Mouse (Mus musculus) midbrain, embryonic 10.5 days (tissue): ENCODE results near the gene Nras. TPM values are rescaled to one million over a fixed set of nuclear protein-coding genes. Genes with fewer than 3 reads are reported as not detected.
A peak's percentile ranks its signal among the peaks of the same experiment; 100 is the strongest.

Experiments
- DNase-seq: peaks from one replicate; pipeline ENCODE4 v3.0.0-alpha.2; 2017; ENCODE audit warnings: low spot score
- H3K27ac ChIP-seq: fragments of 300-500 bp; sonication (generic); replicated peaks from 2 replicates; pipeline ENCODE4 v1.5.1; 2016; ENCODE audit warnings: mild to moderate bottlenecking
- H3K27me3 ChIP-seq: fragments of 300-500 bp; sonication (generic); 2 replicates; pipeline ENCODE4 v1.6.1; 2016; ENCODE audit warnings: low read depth, mild to moderate bottlenecking; ENCODE audit not compliant: poor library complexity, severe bottlenecking
- H3K36me3 ChIP-seq: fragments of 300-500 bp; sonication (generic); 2 replicates; pipeline ENCODE4 v1.6.1; 2016; ENCODE audit warnings: mild to moderate bottlenecking, moderate library complexity
- H3K4me1 ChIP-seq: fragments of 300-500 bp; sonication (generic); 2 replicates; pipeline ENCODE4 v1.6.1; 2016
- H3K4me3 ChIP-seq: fragments of 300-500 bp; sonication (generic); 2 replicates; pipeline ENCODE4 v1.5.1; 2016; ENCODE audit warnings: mild to moderate bottlenecking, moderate library complexity
- H3K9me3 ChIP-seq: fragments of 300-500 bp; sonication (generic); replicated peaks from 2 replicates; pipeline ENCODE4 v1.6.1; 2016; ENCODE audit warnings: mild to moderate bottlenecking
- WGBS: fragments of 180-500 bp; shearing (Covaris S2); methylation state at CpG from one replicate; pipeline ENCODE4 v1.1.7; 2016; 5-methylcytosine and 5-hydroxymethylcytosine counted together
- polyA plus RNA-seq: library from polyadenylated mRNA; unstranded; fragments of >200 nt; fragmentation: Nextera tagmentation; extraction: Ambion mirVana; gene quantifications from 2 replicates; pipeline ENCODE4 v1.2.1, GENCODE M21; 2016

Nras gene
- polyA plus RNA-seq, 1 experiment from 2014 or later = 161 TPM

- Histone ChIP-seq H3K9me3 (no peaks in the 10 kb centered on the region), H3K4me3 (no peak within 1 kb of the TSS), H3K36me3 (peaks cover 13% of the 10 kb centered on the region), H3K4me1 (no peaks in the 10 kb centered on the region), H3K27me3 (no peaks in the 10 kb centered on the region), H3K27ac (no peak within 1 kb of the TSS)
- 77% methylated on average over 5 of the region's 5 CpGs for WGBS
- no peak for DNase-seq
Observed at GRCm38 (mm10) chr3:103073771-103074170, 15.7 kb downstream of the Nras start, which contains the start of gene Ampd1. TSS of gene Ampd1 (plus strand) at chr3:103074014.

GRCm38 (mm10) chr3:103075871-103076270 is 17.8 kb downstream of the Nras start:
- no peaks in the 10 kb centered on the region for H3K9me3 ChIP-seq
- H3K4me1 ChIP-seq = no peaks in the 10 kb centered on the region
- H3K36me3 ChIP-seq = no peaks in the 10 kb centered on the region
- WGBS = 94% methylated on average over 9 of the region's 9 CpGs
- no peak for DNase-seq
- no peak overlapping the region for H3K4me3 ChIP-seq
- no peak overlapping the region for H3K27ac ChIP-seq
- H3K27me3 ChIP-seq = no peaks in the 10 kb centered on the region

- DNase-seq = no peak
- H3K27ac ChIP-seq = no peak overlapping the region
- no peaks in the 10 kb centered on the region for H3K9me3 ChIP-seq
- 94% methylated on average over 9 of the region's 9 CpGs for WGBS
- H3K4me1 ChIP-seq = no peaks in the 10 kb centered on the region
- no peaks in the 10 kb centered on the region for H3K27me3 ChIP-seq
- no peak overlapping the region for H3K4me3 ChIP-seq
- H3K36me3 ChIP-seq = no peaks in the 10 kb centered on the region
Observed at GRCm38 (mm10) chr3:103076476-103076875, 18.4 kb downstream of the Nras start.

GRCm38 (mm10) chr3:103079301-103079700 is 21.2 kb downstream of the Nras start:
- 86% methylated on average over 9 of the region's 9 CpGs for WGBS
- Histone ChIP-seq H3K27me3 (no peaks in the 10 kb centered on the region), H3K9me3 (no peaks in the 10 kb centered on the region), H3K36me3 (no peaks in the 10 kb centered on the region), H3K27ac (no peak overlapping the region), H3K4me3 (no peak overlapping the region), H3K4me1 (no peaks in the 10 kb centered on the region)
- DNase-seq = no peak

DNA sequence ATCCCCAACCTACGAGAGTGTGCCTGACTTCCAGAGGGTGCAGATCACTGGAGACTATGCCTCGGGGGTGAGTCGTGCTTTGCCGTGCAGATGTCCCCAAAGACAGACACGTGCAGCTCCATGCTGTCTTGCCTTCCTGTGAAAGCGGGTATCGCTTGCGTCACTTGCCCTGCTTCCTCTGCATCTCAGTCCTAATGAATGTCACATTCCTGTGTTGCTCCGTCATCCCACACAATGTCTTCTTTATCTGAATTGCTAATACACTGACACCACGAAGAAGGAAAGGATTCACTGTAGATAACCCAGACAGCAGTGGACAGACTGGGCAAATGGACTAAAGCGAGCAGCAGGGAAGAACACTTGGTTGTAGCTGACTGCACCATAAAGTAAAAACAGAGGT is 23.0 kb downstream of the Nras start:
- Histone ChIP-seq H3K9me3 (no peaks in the 10 kb centered on the region), H3K4me3 (no peak overlapping the region), H3K27ac (no peak overlapping the region), H3K36me3 (no peaks in the 10 kb centered on the region), H3K4me1 (no peaks in the 10 kb centered on the region), H3K27me3 (no peaks in the 10 kb centered on the region)
- WGBS = 80% methylated on average over 11 of the region's 11 CpGs
- no peak for DNase-seq

DNA sequence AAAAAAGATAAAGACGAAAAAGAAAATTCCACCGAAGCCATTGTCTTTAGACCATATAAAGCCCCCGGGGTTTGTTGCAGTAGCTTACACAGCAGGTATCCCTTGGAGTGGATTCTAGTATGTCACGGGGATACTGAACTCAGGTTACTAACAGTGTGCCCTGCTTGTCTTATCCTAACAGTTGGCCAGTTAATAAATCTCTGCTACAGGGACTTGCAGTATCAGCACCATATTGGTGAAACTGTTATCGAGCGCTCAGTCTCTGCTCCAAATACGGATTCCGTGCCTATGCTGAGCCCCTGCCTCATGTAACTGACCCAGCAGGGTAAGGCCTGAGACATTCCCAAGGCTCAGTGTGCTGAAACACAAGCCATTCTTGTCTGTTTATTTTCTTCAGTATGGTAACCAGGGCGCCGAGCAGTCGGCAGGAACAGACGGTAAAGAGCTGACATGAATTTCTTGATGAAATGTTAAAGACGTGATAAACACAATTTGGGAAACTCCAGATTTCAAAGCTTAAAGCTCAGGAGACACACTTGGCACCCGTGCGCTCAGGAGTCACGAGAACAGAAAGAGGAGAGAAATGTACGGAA is 23.9 kb downstream of the Nras start:
- Histone ChIP-seq H3K4me3 (no peak overlapping the region), H3K27me3 (no peaks in the 10 kb centered on the region), H3K36me3 (no peaks in the 10 kb centered on the region), H3K4me1 (no peaks in the 10 kb centered on the region), H3K9me3 (no peaks in the 10 kb centered on the region), H3K27ac (no peak overlapping the region)
- no peak for DNase-seq
- WGBS = 88% methylated on average over 17 of the region's 17 CpGs

DNA sequence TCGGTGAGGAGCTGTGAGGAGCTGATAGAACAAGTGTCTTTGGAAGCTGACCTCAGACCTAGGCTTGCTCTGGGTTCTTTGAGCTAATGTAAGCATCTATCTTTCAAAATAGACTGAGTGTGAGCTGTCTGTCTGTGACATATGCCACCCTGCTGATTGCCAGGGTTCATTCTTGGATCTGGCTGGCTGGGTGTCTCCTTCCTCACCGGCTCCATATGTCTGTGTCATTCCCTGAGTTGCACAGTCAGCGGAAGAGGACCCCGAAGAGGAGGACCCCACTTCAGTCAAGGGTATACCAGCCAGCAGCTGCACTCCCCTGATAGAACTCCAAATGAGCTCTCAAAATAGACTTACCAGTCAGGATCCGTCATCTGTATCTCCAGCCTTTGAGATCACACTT is 24.7 kb downstream of the Nras start:
- H3K9me3 ChIP-seq = no peaks in the 10 kb centered on the region
- no peaks in the 10 kb centered on the region for H3K4me1 ChIP-seq
- H3K27me3 ChIP-seq = no peaks in the 10 kb centered on the region
- no peak overlapping the region for H3K27ac ChIP-seq
- no peaks in the 10 kb centered on the region for H3K36me3 ChIP-seq
- 88% methylated on average over 5 of the region's 5 CpGs for WGBS
- no peak overlapping the region for H3K4me3 ChIP-seq
- no peak for DNase-seq

DNA sequence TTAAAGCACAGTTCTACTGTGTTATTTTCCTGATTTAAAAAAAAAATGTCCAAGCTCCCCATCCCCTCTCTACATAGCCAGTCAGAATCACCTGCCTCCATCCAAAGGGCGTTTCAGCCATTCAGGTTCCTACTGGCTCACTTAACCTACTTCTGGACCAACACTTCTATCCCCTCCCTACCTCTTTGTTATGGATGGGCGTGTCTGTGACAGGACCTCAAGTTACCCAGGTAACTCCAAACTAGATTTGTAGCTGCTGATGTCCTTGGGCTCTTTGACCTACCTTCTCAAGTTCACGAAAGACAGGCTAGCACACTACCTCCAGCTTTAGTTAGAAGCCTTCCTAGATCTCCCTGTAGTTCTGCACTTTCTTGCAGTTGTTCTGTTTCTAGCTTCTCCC is 27.9 kb downstream of the Nras start:
- H3K36me3 ChIP-seq = no peaks in the 10 kb centered on the region
- H3K9me3 ChIP-seq = no peaks in the 10 kb centered on the region
- no peaks in the 10 kb centered on the region for H3K4me1 ChIP-seq
- no peak overlapping the region for H3K27ac ChIP-seq
- DNase-seq = no peak
- no peak overlapping the region for H3K4me3 ChIP-seq
- WGBS = 82% methylated on average over 3 of the region's 3 CpGs
- H3K27me3 ChIP-seq = no peaks in the 10 kb centered on the region

DNA sequence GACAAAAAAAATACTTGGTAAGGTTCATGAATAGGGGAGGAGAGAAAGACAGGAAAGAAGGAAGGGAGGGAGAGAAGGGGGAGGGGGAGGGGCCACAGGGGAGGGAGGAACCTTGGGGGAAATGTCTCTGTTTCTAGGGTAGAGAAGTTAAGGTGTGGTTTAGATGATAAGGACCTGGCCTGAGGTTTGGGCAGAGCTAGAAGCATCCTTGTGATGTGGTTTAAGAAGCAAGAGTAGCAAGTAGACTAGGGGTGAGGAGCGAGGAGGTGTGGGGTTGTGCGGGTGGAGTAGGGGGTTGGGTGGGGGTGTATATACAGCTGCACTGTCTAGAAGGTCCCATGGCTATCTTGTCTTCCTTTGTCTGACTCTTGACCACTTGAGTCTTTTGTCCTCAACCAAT is 33.7 kb downstream of the Nras start:
- Histone ChIP-seq H3K27me3 (no peaks in the 10 kb centered on the region), H3K27ac (no peak overlapping the region), H3K36me3 (no peaks in the 10 kb centered on the region), H3K4me3 (no peak overlapping the region), H3K4me1 (no peaks in the 10 kb centered on the region), H3K9me3 (no peaks in the 10 kb centered on the region)
- WGBS = 94% methylated on average over 2 of the region's 2 CpGs
- no peak for DNase-seq

GRCm38 (mm10) chr3:103098662-103099061 is 40.6 kb downstream of the Nras start:
- DNase-seq = no peak
- no peaks in the 10 kb centered on the region for H3K36me3 ChIP-seq
- peaks cover 41% of the 10 kb centered on the region for H3K27me3 ChIP-seq
- peaks cover 17% of the 10 kb centered on the region for H3K4me1 ChIP-seq
- no peak overlapping the region for H3K27ac ChIP-seq
- H3K4me3 ChIP-seq = no peak overlapping the region
- 77% methylated on average over 23 of the region's 23 CpGs for WGBS
- H3K9me3 ChIP-seq = no peaks in the 10 kb centered on the region

GRCm38 (mm10) chr3:103099667-103100066 is 41.6 kb downstream of the Nras start:
- Histone ChIP-seq H3K27me3 (peaks cover 51% of the 10 kb centered on the region), H3K4me3 (no peak overlapping the region), H3K9me3 (no peaks in the 10 kb centered on the region), H3K27ac (no peak overlapping the region), H3K36me3 (no peaks in the 10 kb centered on the region), H3K4me1 (peaks cover 17% of the 10 kb centered on the region)
- DNase-seq = no peak
- 80% methylated on average over 6 of the region's 6 CpGs for WGBS

GRCm38 (mm10) chr3:103100735-103101134 is 42.6 kb downstream of the Nras start:
- no peak overlapping the region for H3K27ac ChIP-seq
- peaks cover 57% of the 10 kb centered on the region for H3K27me3 ChIP-seq
- peaks cover 17% of the 10 kb centered on the region for H3K4me1 ChIP-seq
- H3K4me3 ChIP-seq = no peak overlapping the region
- WGBS = 73% methylated on average over 2 of the region's 2 CpGs
- no peak for DNase-seq
- no peaks in the 10 kb centered on the region for H3K36me3 ChIP-seq
- no peaks in the 10 kb centered on the region for H3K9me3 ChIP-seq

- Histone ChIP-seq H3K4me1 (peaks cover 17% of the 10 kb centered on the region), H3K36me3 (no peaks in the 10 kb centered on the region), H3K27ac (no peak overlapping the region), H3K4me3 (no peak overlapping the region), H3K9me3 (no peaks in the 10 kb centered on the region), H3K27me3 (peaks cover 57% of the 10 kb centered on the region)
- 66% methylated on average over 5 of the region's 5 CpGs for WGBS
- DNase-seq = no peak
Observed at GRCm38 (mm10) chr3:103101194-103101593, 43.1 kb downstream of the Nras start.

GRCm38 (mm10) chr3:103101909-103102308 is 43.8 kb downstream of the Nras start:
- Histone ChIP-seq H3K4me1 (peaks cover 17% of the 10 kb centered on the region), H3K9me3 (no peaks in the 10 kb centered on the region), H3K27ac (0 out of 2 replicates have a peak overlapping the region, but pooled peaks have one; percentile 75), H3K4me3 (peak overlapping the region; percentile 68), H3K27me3 (peaks cover 57% of the 10 kb centered on the region), H3K36me3 (no peaks in the 10 kb centered on the region)
- 3% methylated on average over 14 of the region's 14 CpGs for WGBS
- no peak for DNase-seq
